Mouse (Mus musculus): ENCODE data around the gene Snx14. TPM values are rescaled to one million over a fixed set of nuclear protein-coding genes. Genes with fewer than 3 reads are reported as not detected.

The Snx14 gene
- polyA plus RNA-seq, 1 experiment from 2014 or later, result 26.8 TPM

DNA sequence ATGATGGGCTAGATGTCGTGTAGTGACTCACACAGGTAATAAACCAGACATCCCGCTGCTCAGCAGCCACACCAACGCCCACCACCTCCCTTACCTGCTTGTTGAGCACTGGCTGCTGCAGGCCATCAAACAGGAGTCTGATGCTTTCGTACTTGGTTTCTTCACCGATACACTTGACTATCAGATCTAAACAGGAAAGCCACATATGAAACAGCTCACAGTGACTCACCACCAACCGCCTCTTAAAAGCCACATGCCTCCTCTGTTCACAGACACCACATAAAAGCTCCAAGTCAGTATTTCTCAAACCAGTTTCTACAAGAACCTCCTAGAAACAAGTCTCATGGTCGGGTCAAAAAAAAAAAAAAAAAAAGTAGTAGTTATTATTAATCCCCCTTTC lies 58.7 kb downstream of the Snx14 start:
- Histone ChIP-seq H3K4me1 (no peaks in the 10 kb centered on the region), H3K27ac (no peak overlapping the region), H3K36me3 (peaks cover 38% of the 10 kb centered on the region), H3K9me3 (replicated peaks) (no peaks in the 10 kb centered on the region), H3K4me3 (replicated peaks) (no peak overlapping the region), H3K27me3 (no peaks in the 10 kb centered on the region), H3K9ac (no peak overlapping the region), H3K4me2 (no peak overlapping the region)
- WGBS, result 77% methylated on average over 7 of the region's 7 CpGs
- no peak for ATAC-seq (replicated peaks; ENCODE audit: low FRiP score)

DNA sequence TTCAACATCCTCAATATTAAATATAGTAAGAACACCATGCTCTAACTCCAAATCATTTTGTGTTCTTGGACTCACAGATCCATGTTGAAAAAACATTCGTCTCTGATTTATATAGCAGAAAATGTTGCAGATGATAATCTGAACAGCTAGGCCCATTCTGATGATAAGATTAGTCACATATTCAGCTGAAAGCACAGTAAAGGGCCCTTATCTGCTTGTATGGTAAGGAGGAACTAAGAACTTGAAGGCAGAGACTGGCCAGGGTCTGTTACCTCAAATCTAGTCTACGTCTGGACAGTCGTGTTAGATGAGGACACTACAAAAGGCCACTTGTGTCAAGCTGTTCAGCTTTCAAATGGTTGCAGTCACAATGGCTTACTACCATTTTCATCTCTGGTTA lies 59.7 kb downstream of the Snx14 start:
- WGBS, result 79% methylated on average over 3 of the region's 3 CpGs

DNA sequence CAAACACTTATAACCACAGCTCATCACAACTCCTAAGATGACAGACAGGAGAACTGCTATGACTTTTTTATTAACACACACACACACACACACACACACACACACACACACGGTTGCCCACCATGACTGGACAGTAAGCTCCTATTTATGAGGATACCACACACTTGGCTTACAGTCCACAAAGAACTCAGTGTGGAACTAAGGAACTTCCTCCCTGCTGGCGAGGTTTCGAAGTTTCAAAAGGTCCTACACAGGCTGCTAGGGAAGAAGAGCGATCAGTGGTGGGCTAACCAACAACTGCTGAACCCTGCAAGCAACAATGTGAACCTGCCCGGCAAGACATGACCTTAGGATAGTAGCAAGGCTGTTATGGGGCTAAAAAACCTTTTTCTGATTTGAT lies 61.3 kb downstream of the Snx14 start:
- H3K27me3 ChIP-seq, result no peaks in the 10 kb centered on the region
- H3K9ac ChIP-seq, result no peak overlapping the region
- 89% methylated on average over 5 of the region's 5 CpGs for whole genome bisulfite sequencing
- H3K4me3 ChIP-seq (replicated peaks), result no peak overlapping the region
- no peak for ATAC-seq (replicated peaks; ENCODE audit: low FRiP score)
- no peaks in the 10 kb centered on the region for H3K4me1 ChIP-seq
- H3K36me3 ChIP-seq, result peaks cover 25% of the 10 kb centered on the region
- no peak overlapping the region for H3K27ac ChIP-seq
- no peak overlapping the region for H3K4me2 ChIP-seq
- H3K9me3 ChIP-seq (replicated peaks), result no peaks in the 10 kb centered on the region

More for the DNA sequence above, 59.7 kb downstream of the Snx14 start:
- H3K27me3 ChIP-seq, result no peaks in the 10 kb centered on the region
- no peaks in the 10 kb centered on the region for H3K4me1 ChIP-seq
- H3K36me3 ChIP-seq, result peaks cover 34% of the 10 kb centered on the region
- ATAC-seq (replicated peaks; ENCODE audit: low FRiP score), result no peak
- no peak overlapping the region for H3K4me2 ChIP-seq
- no peaks in the 10 kb centered on the region for H3K9me3 ChIP-seq (replicated peaks)
- H3K4me3 ChIP-seq (replicated peaks), result no peak overlapping the region
- no peak overlapping the region for H3K9ac ChIP-seq
- H3K27ac ChIP-seq, result no peak overlapping the region

DNA sequence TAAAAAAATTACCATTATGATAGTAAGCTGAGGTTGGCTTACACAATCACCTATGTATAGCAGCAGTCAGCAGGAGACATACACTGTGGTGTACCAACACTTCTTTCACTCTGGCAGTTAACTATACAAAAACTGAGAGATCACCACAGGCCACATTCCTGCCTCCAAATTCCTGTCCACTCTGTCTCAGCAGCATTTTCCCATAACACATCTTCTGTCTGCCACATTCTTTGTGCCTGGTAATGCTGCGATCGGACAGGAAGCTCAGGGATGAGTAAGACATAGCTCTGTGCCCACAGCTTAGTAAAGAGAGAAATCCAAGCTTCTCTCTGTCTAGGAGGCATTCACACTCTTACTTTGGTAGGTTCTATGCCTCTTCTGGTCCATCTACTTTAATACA lies 65.8 kb downstream of the Snx14 start:
- Histone ChIP-seq H3K4me1 (no peaks in the 10 kb centered on the region), H3K4me2 (no peak overlapping the region), H3K9ac (no peak overlapping the region), H3K27me3 (no peaks in the 10 kb centered on the region), H3K4me3 (replicated peaks) (no peak overlapping the region), H3K36me3 (0 out of 2 replicates have a peak, but pooled peaks cover 4% of the 10 kb centered on the region), H3K9me3 (replicated peaks) (no peaks in the 10 kb centered on the region), H3K27ac (no peak overlapping the region)
- 87% methylated on average over 2 of the region's 2 CpGs for WGBS
- ATAC-seq (replicated peaks; ENCODE audit: low FRiP score), result no peak

DNA sequence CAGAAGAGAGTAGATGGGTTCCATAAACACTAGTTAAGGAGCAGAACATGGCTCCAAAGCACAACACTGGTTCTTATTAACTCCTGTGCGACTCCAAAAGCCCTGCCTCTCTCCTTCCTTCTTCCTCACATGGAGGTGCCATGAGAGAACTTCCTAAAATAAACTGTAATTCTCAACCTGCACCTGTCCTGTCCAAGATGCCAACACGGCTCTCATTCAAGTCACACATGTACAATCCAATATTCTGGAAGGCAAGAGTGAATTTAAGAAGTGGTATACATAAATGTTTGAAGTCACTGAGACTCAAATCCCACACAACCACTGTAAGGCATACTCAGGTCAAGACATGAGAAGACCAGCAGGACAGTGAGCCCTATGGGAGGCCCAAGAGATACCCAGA lies 67.6 kb downstream of the Snx14 start:
- no peaks in the 10 kb centered on the region for H3K4me1 ChIP-seq
- no peak overlapping the region for H3K4me2 ChIP-seq
- H3K4me3 ChIP-seq (replicated peaks), result no peak overlapping the region
- no peaks in the 10 kb centered on the region for H3K27me3 ChIP-seq
- H3K27ac ChIP-seq, result no peak overlapping the region
- H3K9ac ChIP-seq, result no peak overlapping the region
- no peaks in the 10 kb centered on the region for H3K9me3 ChIP-seq (replicated peaks)
- H3K36me3 ChIP-seq, result 0 out of 2 replicates have a peak, but pooled peaks cover 4% of the 10 kb centered on the region
- 89% methylated on average over 2 of the region's 2 CpGs for WGBS
- no peak for ATAC-seq (replicated peaks; ENCODE audit: low FRiP score)

DNA sequence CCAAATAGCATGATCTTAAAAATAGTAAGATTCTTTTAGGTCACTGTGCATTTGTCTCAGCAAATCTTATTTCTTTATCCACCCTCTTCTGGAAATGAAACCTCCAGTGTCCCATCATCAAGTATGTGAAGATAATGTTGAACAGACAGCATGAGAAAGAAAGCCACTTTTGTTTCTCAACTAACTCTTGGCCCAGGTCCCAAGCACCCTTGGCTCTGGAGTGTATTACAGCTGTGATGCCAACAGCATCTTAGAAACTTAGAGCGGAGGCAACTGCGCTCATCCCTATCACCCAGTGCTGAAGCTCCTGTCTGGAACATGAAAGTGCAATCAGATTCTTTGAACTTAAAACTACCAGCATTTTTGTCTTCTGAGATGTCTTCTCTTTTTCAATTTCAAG lies 69.1 kb downstream of the Snx14 start:
- Histone ChIP-seq H3K4me3 (replicated peaks) (no peak overlapping the region), H3K4me1 (no peaks in the 10 kb centered on the region), H3K27me3 (no peaks in the 10 kb centered on the region), H3K27ac (no peak overlapping the region), H3K4me2 (no peak overlapping the region), H3K9me3 (replicated peaks) (no peaks in the 10 kb centered on the region), H3K9ac (no peak overlapping the region), H3K36me3 (0 out of 2 replicates have a peak, but pooled peaks cover 4% of the 10 kb centered on the region)
- no peak for ATAC-seq (replicated peaks; ENCODE audit: low FRiP score)
- WGBS, result 98% methylated on average over 2 of the region's 2 CpGs

DNA sequence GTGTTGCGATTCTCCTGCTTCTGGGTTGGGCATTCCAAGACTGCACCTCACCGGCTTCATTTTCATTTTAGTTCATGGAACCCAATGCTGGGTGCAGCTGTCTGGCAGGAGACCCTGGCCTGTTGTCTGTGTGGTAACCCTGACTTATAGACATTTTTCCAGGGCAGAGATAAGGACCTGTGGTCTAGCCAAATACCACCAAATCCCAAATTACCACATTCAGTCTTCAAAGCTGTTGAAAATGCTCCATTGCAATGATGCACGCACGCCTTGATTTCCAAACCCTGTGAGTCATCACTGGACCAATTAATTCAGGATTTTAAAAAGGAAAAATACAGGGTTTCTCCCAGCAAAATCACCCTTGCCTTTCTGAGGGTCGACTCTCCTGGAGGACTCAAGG lies 70.3 kb downstream of the Snx14 start:
- Histone ChIP-seq H3K4me3 (replicated peaks) (no peak overlapping the region), H3K4me1 (no peaks in the 10 kb centered on the region), H3K4me2 (no peak overlapping the region), H3K27ac (no peak overlapping the region), H3K27me3 (no peaks in the 10 kb centered on the region), H3K9ac (no peak overlapping the region), H3K9me3 (replicated peaks) (no peaks in the 10 kb centered on the region), H3K36me3 (no peaks in the 10 kb centered on the region)
- ATAC-seq (replicated peaks; ENCODE audit: low FRiP score), result no peak
- 95% methylated on average over 5 of the region's 5 CpGs for whole genome bisulfite sequencing

DNA sequence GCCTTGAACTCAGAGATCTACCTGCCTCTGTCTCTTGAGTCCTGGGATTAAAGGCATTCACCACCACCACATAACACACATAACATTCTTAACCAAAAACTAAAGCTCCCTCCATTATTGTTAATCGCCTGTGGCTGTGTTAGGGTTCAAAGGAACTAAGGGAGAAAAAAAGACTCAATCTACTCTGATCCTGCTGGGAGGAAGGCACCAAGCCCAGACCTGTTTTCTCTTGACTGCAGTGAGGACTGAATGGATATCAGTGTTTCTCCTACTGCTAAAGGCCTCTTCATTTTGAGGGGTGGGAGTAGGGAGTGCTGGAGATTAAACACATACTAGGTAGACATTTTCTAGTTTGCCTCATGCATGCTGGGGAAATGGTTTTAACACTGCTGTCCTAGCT lies 71.0 kb downstream of the Snx14 start:
- Histone ChIP-seq H3K4me1 (no peaks in the 10 kb centered on the region), H3K4me2 (no peak overlapping the region), H3K27me3 (no peaks in the 10 kb centered on the region), H3K4me3 (replicated peaks) (no peak overlapping the region), H3K36me3 (no peaks in the 10 kb centered on the region), H3K27ac (no peak overlapping the region), H3K9me3 (replicated peaks) (no peaks in the 10 kb centered on the region), H3K9ac (no peak overlapping the region)
- 72% methylated on average over 1 of the region's 1 CpGs for WGBS
- ATAC-seq (replicated peaks; ENCODE audit: low FRiP score), result no peak

DNA sequence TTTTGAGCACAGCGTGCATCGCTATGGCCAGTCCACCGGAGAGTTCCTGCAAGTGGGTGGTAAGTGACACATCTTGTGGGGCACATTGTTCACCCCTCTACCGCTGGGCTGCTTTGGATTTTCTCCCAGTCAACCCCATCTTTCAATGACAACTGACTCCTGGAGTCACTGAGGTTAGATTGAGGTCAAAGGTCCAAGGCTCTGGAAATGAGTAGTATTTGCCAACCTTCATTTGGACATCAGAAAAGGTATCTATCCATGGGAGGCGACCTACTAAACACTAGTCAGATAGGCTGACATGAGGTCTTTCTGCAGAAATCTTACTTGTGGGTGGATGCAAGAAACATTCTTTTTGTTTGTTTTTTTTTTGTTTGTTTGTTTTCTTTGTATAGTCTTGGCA lies 71.4 kb downstream of the Snx14 start:
- H3K9ac ChIP-seq, result no peak overlapping the region
- H3K4me2 ChIP-seq, result no peak overlapping the region
- no peaks in the 10 kb centered on the region for H3K4me1 ChIP-seq
- no peaks in the 10 kb centered on the region for H3K36me3 ChIP-seq
- WGBS, result 92% methylated on average over 5 of the region's 5 CpGs
- H3K9me3 ChIP-seq (replicated peaks), result no peaks in the 10 kb centered on the region
- H3K27ac ChIP-seq, result no peak overlapping the region
- H3K27me3 ChIP-seq, result no peaks in the 10 kb centered on the region
- no peak for ATAC-seq (replicated peaks; ENCODE audit: low FRiP score)
- no peak overlapping the region for H3K4me3 ChIP-seq (replicated peaks)

DNA sequence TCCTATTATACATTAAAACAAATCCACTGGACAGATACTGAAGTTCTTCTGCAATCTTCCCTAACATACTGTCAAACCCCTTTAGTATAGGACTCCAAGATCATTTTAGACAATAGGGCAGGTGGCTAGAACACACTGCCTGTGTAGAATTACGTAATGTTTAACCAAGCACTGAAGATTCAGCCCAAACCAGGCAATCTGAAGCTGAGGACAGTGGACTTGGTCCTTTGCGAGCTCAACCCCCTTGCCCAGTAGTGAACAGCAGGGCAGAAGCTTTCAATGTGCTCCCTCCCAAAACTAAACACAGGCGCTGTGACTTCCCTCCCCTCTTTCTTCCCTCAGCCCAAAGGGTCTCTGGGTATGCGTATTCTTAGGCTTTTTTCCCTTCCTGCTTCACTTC lies 71.9 kb downstream of the Snx14 start:
- Histone ChIP-seq H3K27me3 (no peaks in the 10 kb centered on the region), H3K4me1 (no peaks in the 10 kb centered on the region), H3K4me2 (no peak overlapping the region), H3K36me3 (no peaks in the 10 kb centered on the region), H3K9me3 (replicated peaks) (no peaks in the 10 kb centered on the region), H3K4me3 (replicated peaks) (no peak overlapping the region), H3K9ac (no peak overlapping the region), H3K27ac (no peak overlapping the region)
- ATAC-seq (replicated peaks; ENCODE audit: low FRiP score), result peak; percentile 68; the same call in 1 of the 2 replicates
- 89% methylated on average over 4 of the region's 4 CpGs for WGBS

DNA sequence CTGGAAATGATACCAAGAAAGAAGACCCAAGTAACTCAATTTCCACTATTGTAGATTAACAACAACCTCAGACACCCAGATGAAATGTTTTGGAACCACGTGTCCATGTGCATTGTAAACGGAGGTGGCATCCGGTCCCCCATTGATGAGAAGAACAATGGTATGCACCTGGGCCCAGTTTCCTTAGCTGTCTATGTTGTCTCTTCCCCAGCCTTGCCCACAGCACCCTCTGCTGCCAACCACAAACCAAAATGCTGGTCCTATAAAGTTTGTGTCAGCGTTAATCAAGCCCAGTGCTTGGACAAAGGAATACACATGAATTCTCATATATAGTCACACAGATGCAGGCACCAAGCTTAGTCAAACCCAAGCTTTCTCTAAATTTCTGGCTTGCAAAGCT lies 72.5 kb downstream of the Snx14 start:
- Histone ChIP-seq H3K4me3 (replicated peaks) (no peak overlapping the region), H3K4me1 (no peaks in the 10 kb centered on the region), H3K36me3 (no peaks in the 10 kb centered on the region), H3K9ac (no peak overlapping the region), H3K27me3 (no peaks in the 10 kb centered on the region), H3K4me2 (no peak overlapping the region), H3K27ac (no peak overlapping the region), H3K9me3 (replicated peaks) (no peaks in the 10 kb centered on the region)
- no peak for ATAC-seq (replicated peaks; ENCODE audit: low FRiP score)
- 91% methylated on average over 4 of the region's 4 CpGs for WGBS

DNA sequence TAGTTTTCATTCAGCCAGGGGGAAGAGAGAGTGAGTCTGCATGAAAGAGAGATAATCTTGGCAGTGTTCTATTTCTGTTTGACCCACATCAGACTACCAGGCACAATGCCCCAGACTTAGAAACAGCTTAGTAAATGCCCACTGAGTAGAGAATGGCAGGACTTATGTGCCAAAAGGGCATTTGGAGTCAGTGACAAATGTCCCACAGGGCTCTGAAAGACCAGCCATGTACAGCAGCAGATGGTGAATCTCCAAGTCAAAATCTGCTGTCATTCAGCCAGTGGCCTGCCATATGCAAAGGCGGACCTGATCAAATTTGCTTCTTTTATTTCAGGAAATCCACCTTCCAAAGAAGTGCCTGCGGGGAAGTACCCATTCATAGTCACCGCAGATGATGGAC lies 75.7 kb downstream of the Snx14 start:
- 91% methylated on average over 3 of the region's 3 CpGs for WGBS
- no peak for ATAC-seq (replicated peaks; ENCODE audit: low FRiP score)

DNA sequence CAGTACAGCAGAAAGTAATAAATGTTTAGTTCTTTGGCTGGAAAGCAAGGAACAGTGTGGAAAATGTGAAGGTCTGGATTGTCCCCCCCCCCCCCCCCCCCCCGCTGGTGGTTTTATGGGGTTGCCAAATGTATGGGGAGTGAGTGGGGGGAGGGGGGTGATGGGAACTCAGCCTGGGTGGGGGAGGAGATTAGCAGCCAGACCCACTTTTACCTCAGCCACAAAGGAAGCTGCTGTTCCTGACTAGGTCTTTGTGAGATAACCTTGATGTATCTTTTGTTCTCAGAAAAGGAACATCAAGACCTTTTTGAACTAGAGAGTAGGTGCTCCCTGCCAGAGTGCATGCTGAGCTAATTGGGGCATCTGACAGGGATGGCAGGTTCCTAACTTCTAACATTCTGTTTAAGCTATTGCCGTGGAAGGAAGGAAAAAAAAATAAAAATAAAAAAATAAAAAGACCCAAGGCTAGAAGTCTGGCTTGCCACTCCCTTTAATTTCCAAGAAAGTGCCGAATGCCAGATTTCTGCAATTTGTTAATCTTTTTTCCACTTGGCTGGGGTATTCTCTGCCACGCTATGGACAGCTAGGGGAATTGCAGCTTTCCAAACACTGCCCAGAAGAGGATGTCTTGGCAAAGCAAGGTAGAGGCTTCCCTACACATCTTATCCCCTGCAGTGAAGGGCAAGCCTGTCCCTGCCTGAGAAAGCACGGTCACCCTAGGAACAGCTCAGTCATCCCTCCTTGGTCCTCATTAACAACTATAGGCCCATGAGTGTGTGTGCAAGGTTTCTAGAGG lies 76.5 kb downstream of the Snx14 start:
- no peaks in the 10 kb centered on the region for H3K27me3 ChIP-seq
- H3K9me3 ChIP-seq (replicated peaks), result no peaks in the 10 kb centered on the region
- no peak overlapping the region for H3K4me2 ChIP-seq
- H3K4me3 ChIP-seq (replicated peaks), result no peak overlapping the region
- WGBS, result 29% methylated on average over 5 of the region's 5 CpGs
- no peak for ATAC-seq (replicated peaks; ENCODE audit: low FRiP score)
- H3K9ac ChIP-seq, result no peak overlapping the region
- no peak overlapping the region for H3K27ac ChIP-seq
- H3K4me1 ChIP-seq, result no peaks in the 10 kb centered on the region
- H3K36me3 ChIP-seq, result no peaks in the 10 kb centered on the region

More for the DNA sequence above, 75.7 kb downstream of the Snx14 start:
- Histone ChIP-seq H3K9ac (no peak overlapping the region), H3K4me2 (no peak overlapping the region), H3K27me3 (no peaks in the 10 kb centered on the region), H3K4me1 (no peaks in the 10 kb centered on the region), H3K27ac (no peak overlapping the region), H3K4me3 (replicated peaks) (no peak overlapping the region), H3K36me3 (no peaks in the 10 kb centered on the region), H3K9me3 (replicated peaks) (no peaks in the 10 kb centered on the region)

All from kidney, embryonic 15.5 days (tissue).